ENCODE assay signal across 8 mouse cellular contexts in genomic region chr6:50807187-50808012, GRCm38 (mm10).
A peak's percentile ranks its signal among the peaks of the same experiment; 100 is the strongest.
DNase-seq lines count a peak whose midpoint lies in the region; ATAC-seq and TF ChIP-seq lines count a peak whose summit lies in the region.

No protein-coding gene starts in this region.

- H3K9ac ChIP-seq in forebrain, embryonic 16.5 days (replicated peaks; ENCODE audit: low read depth, low read length), result no peak overlapping the region; the same call in 1 of the 2 replicates
- no peak overlapping the region for H3K9ac ChIP-seq in hindbrain, embryonic 14.5 days

- H3K9me3 ChIP-seq in forebrain, embryonic 16.5 days (ENCODE audit: control insufficient read depth, low read length), result no peaks in the 10 kb centered on the region
- no peaks in the 10 kb centered on the region for H3K9me3 ChIP-seq in hindbrain, embryonic 14.5 days (ENCODE audit: control insufficient read depth, low read length)

- peak; percentile 27 for DNase-seq in ovary, postnatal 10 days (ENCODE audit: low spot score)
- no peak for DNase-seq in ovary, postnatal 14 days (ENCODE audit: low spot score)
- DNase-seq in hindbrain, embryonic 14.5 days (ENCODE audit: low spot score), result peak; percentile 53
- DNase-seq in lung, adult 18-20 months, result peak; percentile 80 to 83
- no peak for DNase-seq in ovary, postnatal 36 days (ENCODE audit: low spot score)

- H3K27me3 ChIP-seq in forebrain, embryonic 16.5 days (replicated peaks; ENCODE audit: control insufficient read depth, insufficient read depth, low read length), result 0 out of 2 replicates have a peak, but pooled peaks cover 2% of the 10 kb centered on the region
- H3K27me3 ChIP-seq in hindbrain, embryonic 14.5 days (ENCODE audit: control insufficient read depth, insufficient read depth, low read length), result no peaks in the 10 kb centered on the region
- no peaks in the 10 kb centered on the region for H3K27me3 ChIP-seq in small intestine, adult 2 months (ENCODE audit: control insufficient read depth, insufficient read depth, low read length)

- peaks cover 22% of the 10 kb centered on the region for H3K4me1 ChIP-seq in forebrain, embryonic 16.5 days (replicated peaks; ENCODE audit: control insufficient read depth, insufficient read depth, low read length)
- H3K4me1 ChIP-seq in hindbrain, embryonic 14.5 days (replicated peaks; ENCODE audit: control insufficient read depth, insufficient read depth, low read length), result peaks cover 25% of the 10 kb centered on the region
- H3K4me1 ChIP-seq in small intestine, adult 2 months (ENCODE audit: control insufficient read depth, insufficient read depth, insufficient read length, low read length), result no peaks in the 10 kb centered on the region

- WGBS in forebrain, embryonic 16.5 days, result 50% methylated on average over 19 of the region's 19 CpGs
- WGBS in hindbrain, embryonic 14.5 days, result 55% methylated on average over 19 of the region's 19 CpGs
- 46% methylated on average over 19 of the region's 19 CpGs for WGBS in small intestine, adult 2 months

- peak overlapping the region; percentile 0; the same call in 1 of the 2 replicates for H3K4me2 ChIP-seq in forebrain, embryonic 16.5 days (ENCODE audit: low read length)
- no peak overlapping the region for H3K4me2 ChIP-seq in hindbrain, embryonic 14.5 days (replicated peaks)

- TF ChIP-seq POLR2A in small intestine, adult 2 months (IDR thresholded peaks at IDR 0.05; ENCODE audit: low read depth, low read length), result no peak

- ATAC-seq in forebrain, embryonic 16.5 days, result peak; percentile 49
- ATAC-seq in hindbrain, embryonic 14.5 days (ENCODE audit: low FRiP score), result peak; percentile 45; the same call in 1 of the 2 replicates
- ATAC-seq in monocyte, adult 5-6 weeks (replicated peaks; ENCODE audit: insufficient number of reproducible peaks, low FRiP score, low TSS enrichment, poor library complexity, severe bottlenecking), result no peak

- H3K36me3 ChIP-seq in forebrain, embryonic 16.5 days (ENCODE audit: control insufficient read depth, insufficient read depth), result no peaks in the 10 kb centered on the region
- H3K36me3 ChIP-seq in hindbrain, embryonic 14.5 days (replicated peaks; ENCODE audit: control insufficient read depth, insufficient read depth), result no peaks in the 10 kb centered on the region
- no peaks in the 10 kb centered on the region for H3K36me3 ChIP-seq in small intestine, adult 2 months (ENCODE audit: control insufficient read depth, insufficient read depth, low read length)

- H3K27ac ChIP-seq in forebrain, embryonic 16.5 days (ENCODE audit: low read length), result no peak overlapping the region
- no peak overlapping the region for H3K27ac ChIP-seq in hindbrain, embryonic 14.5 days
- peak overlapping the region; percentile 73 for H3K27ac ChIP-seq in small intestine, adult 2 months (ENCODE audit: insufficient read depth, low read depth, low read length)

- no peak for TF ChIP-seq CTCF in small intestine, adult 2 months (IDR thresholded peaks at IDR 0.05; ENCODE audit: extremely low read depth, insufficient read length, insufficient replicate concordance, low read depth, low read length)

- H3K4me3 ChIP-seq in forebrain, embryonic 16.5 days (replicated peaks; ENCODE audit: low read length), result no peak overlapping the region
- no peak overlapping the region for H3K4me3 ChIP-seq in hindbrain, embryonic 14.5 days (replicated peaks; ENCODE audit: low read length)
- peak overlapping the region; percentile 12; the same call in 1 of the 2 replicates for H3K4me3 ChIP-seq in small intestine, adult 2 months (ENCODE audit: low read depth, low read length)

Comparison
In these comparisons a context has a peak if more than half of its experiments do, and no peak if none do; other contexts are left out.
1. DNase-seq: peak in ovary, postnatal 10 days (single experiment), hindbrain, embryonic 14.5 days (single experiment) and lung, adult 18-20 months (2 of 2); none in ovary, postnatal 14 days (single experiment) and ovary, postnatal 36 days (single experiment).